In genomic region chr7:35594311-35594710, GRCm38 (mm10) we compare ENCODE assay signal across 13 mouse cellular contexts. TPM values are rescaled to one million over a fixed set of nuclear protein-coding genes. Genes with fewer than 3 reads are reported as not detected.
"Had no signal": no experiment of that assay in that cellular context is flagged by ENCODE, and none has a peak within 500 bp of the region (broad histone marks: within the 10 kb centered on the region; RNA-seq: fewer than 3 reads in every experiment).

No protein-coding gene starts in this region.

- DNase-seq: retina, postnatal 1 day; right cerebral cortex, adult 18-20 months; right cerebral cortex, postnatal 14 days; right cerebral cortex, postnatal 25 days; right cerebral cortex, postnatal 4 days; spleen, adult 18-20 months; thymus, adult 18-20 months; thymus, adult 2 months; thymus, postnatal 14 days; thymus, postnatal 25 days; thymus, postnatal 36 days; thymus, postnatal 4 days had no signal

RNA-seq across cellular contexts. Expression of gene Rgs9bp, which starts 8.9 kb away (rescaled TPM):
- total RNA-seq: neutrophil, adult 5-6 weeks had no signal

RNA-seq across cellular contexts. Expression of gene Tdrd12, which starts 56.8 kb away (rescaled TPM):
- total RNA-seq: neutrophil, adult 5-6 weeks had no signal
